Mouse (Mus musculus) heart, embryonic 12.5 days (tissue): ENCODE measurements around the gene Cdcp2. TPM values are rescaled to one million over a fixed set of nuclear protein-coding genes. Genes with fewer than 3 reads are reported as not detected.
A peak's percentile ranks its signal among the peaks of the same experiment; 100 is the strongest.

Experiments used
- ATAC-seq: fragments of 200-750 bp; cut with Nextera tagmentation; 2 replicates; pipeline ENCODE4 v1.8.0; 2017; ENCODE audit warnings: moderate TSS enrichment, moderate library complexity; ENCODE audit not compliant: insufficient number of reproducible peaks, low FRiP score
- H3K27ac ChIP-seq: fragments of 300-500 bp; sonication (generic); 2 replicates; pipeline ENCODE4 v1.5.1; 2016; ENCODE audit warnings: mild to moderate bottlenecking, moderate library complexity; ENCODE audit not compliant: poor library complexity, severe bottlenecking
- H3K27me3 ChIP-seq: fragments of 300-500 bp; sonication (generic); replicated peaks from 2 replicates; pipeline ENCODE4 v1.6.1; 2016; ENCODE audit warnings: mild to moderate bottlenecking, moderate library complexity
- H3K36me3 ChIP-seq: fragments of 300-500 bp; sonication (generic); 2 replicates; pipeline ENCODE4 v1.6.1; 2016; ENCODE audit warnings: mild to moderate bottlenecking, moderate library complexity
- H3K4me1 ChIP-seq: fragments of 300-500 bp; sonication (generic); replicated peaks from 2 replicates; pipeline ENCODE4 v1.6.1; 2016; ENCODE audit warnings: mild to moderate bottlenecking
- H3K4me2 ChIP-seq: fragments of 300-500 bp; sonication (generic); 2 replicates; pipeline ENCODE4 v1.6.1; 2016; ENCODE audit warnings: mild to moderate bottlenecking, moderate library complexity
- H3K4me3 ChIP-seq: fragments of 300-500 bp; sonication (generic); 2 replicates; pipeline ENCODE4 v1.5.1; 2016; ENCODE audit warnings: mild to moderate bottlenecking
- H3K9ac ChIP-seq: fragments of 300-500 bp; sonication (generic); 2 replicates; pipeline ENCODE4 v1.6.1; 2016; ENCODE audit warnings: mild to moderate bottlenecking, moderate library complexity
- H3K9me3 ChIP-seq: fragments of 300-500 bp; sonication (generic); replicated peaks from 2 replicates; pipeline ENCODE4 v1.6.1; 2016; ENCODE audit warnings: mild to moderate bottlenecking, moderate library complexity
- WGBS: fragments of 180-500 bp; shearing (Covaris S2); methylation state at CpG from one replicate; pipeline ENCODE4 v1.1.7; 2016; 5-methylcytosine and 5-hydroxymethylcytosine counted together
- polyA plus RNA-seq: library from polyadenylated mRNA; unstranded; fragments of >200 nt; fragmentation: Nextera tagmentation; extraction: Ambion mirVana; gene quantifications from 2 replicates; pipeline ENCODE4 v1.2.1, GENCODE M21; 2016

The Cdcp2 gene
- polyA plus RNA-seq, 1 experiment from 2014 or later: not detected

- H3K4me2 ChIP-seq: peak within 1 kb of the TSS; percentile 96
- peak within 1 kb of the TSS; percentile 15; the same call in 1 of the 2 replicates for H3K27ac ChIP-seq
- no peaks in the 10 kb centered on the region for H3K9me3 ChIP-seq
- peaks cover 10% of the 10 kb centered on the region; the same call in 1 of the 2 replicates for H3K27me3 ChIP-seq
- peak; percentile 98 for ATAC-seq
- peak within 1 kb of the TSS; percentile 92 for H3K4me3 ChIP-seq
- under 1% methylated on average over 60 of the region's 60 CpGs for WGBS
- H3K36me3 ChIP-seq: peaks cover 31% of the 10 kb centered on the region
- peaks cover 13% of the 10 kb centered on the region for H3K4me1 ChIP-seq
- H3K9ac ChIP-seq: peak within 1 kb of the TSS; percentile 93
Measured at GRCm38 (mm10) chr4:107066252-107067124, 30.2 kb upstream of the Cdcp2 start, which contains the start of the genes Mrpl37 and Cyb5rl. Mrpl37 (minus strand) TSS chr4:107066868. Cyb5rl (plus strand) TSS chr4:107066988.

DNA sequence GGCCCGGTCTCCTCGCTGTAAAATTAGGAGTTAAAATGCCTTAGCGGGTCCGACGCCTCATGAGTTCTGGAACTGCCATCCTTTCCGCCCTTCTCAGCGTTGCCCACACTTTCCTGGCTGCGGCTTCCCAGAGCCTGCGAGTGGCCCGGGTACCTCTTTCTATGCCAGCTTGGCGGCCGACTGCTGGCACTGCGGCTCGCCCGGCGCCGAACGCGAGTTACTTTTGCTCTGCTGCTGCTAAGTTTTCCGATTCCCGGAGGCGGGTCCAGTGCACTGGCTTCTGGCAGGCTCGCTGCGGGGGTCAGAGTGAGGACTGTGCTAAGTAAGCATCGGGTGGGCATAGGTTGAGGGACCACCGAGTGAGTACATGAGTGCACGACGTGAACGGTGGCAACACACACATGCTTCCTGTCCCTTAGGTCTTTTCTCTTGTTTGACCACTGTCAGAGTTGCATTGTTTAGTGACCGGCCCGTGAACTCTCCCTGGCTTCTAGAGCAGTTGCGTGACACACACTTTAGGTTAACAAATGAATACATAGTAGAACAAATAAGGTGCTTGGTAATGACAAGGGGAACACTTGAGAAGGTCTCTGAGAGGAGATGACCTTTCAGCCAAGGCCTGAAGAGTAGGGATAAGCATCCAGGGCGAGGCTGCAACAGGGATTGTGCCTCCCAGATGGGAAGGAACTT is 29.4 kb upstream of the Cdcp2 start:
- WGBS: 3% methylated on average over 33 of the region's 33 CpGs
- Histone ChIP-seq H3K9ac (peak overlapping the region; percentile 79), H3K27me3 (peaks cover 10% of the 10 kb centered on the region; the same call in 1 of the 2 replicates), H3K36me3 (peaks cover 24% of the 10 kb centered on the region), H3K4me1 (peaks cover 13% of the 10 kb centered on the region), H3K4me3 (peak overlapping the region; percentile 92), H3K4me2 (peak overlapping the region; percentile 96), H3K9me3 (no peaks in the 10 kb centered on the region), H3K27ac (no peak overlapping the region)
- ATAC-seq: peak; percentile 44; the same call in 1 of the 2 replicates

GRCm38 (mm10) chr4:107072343-107072742 is 24.3 kb upstream of the Cdcp2 start:
- no peaks in the 10 kb centered on the region for H3K9me3 ChIP-seq
- ATAC-seq: no peak
- H3K27me3 ChIP-seq: peaks cover 10% of the 10 kb centered on the region; the same call in 1 of the 2 replicates
- WGBS: 82% methylated on average over 9 of the region's 9 CpGs
- H3K9ac ChIP-seq: no peak overlapping the region
- H3K4me2 ChIP-seq: no peak overlapping the region
- no peak overlapping the region for H3K4me3 ChIP-seq
- no peak overlapping the region for H3K27ac ChIP-seq
- peaks cover 10% of the 10 kb centered on the region for H3K4me1 ChIP-seq
- H3K36me3 ChIP-seq: no peaks in the 10 kb centered on the region

- Histone ChIP-seq H3K27ac (no peak overlapping the region), H3K27me3 (peaks cover 2% of the 10 kb centered on the region; the same call in 1 of the 2 replicates), H3K4me1 (peaks cover 11% of the 10 kb centered on the region), H3K4me3 (no peak overlapping the region), H3K4me2 (no peak overlapping the region), H3K36me3 (no peaks in the 10 kb centered on the region), H3K9me3 (no peaks in the 10 kb centered on the region), H3K9ac (no peak overlapping the region)
- WGBS: 62% methylated on average over 5 of the region's 5 CpGs
- no peak for ATAC-seq
Measured at GRCm38 (mm10) chr4:107075456-107075855, 21.2 kb upstream of the Cdcp2 start.

DNA sequence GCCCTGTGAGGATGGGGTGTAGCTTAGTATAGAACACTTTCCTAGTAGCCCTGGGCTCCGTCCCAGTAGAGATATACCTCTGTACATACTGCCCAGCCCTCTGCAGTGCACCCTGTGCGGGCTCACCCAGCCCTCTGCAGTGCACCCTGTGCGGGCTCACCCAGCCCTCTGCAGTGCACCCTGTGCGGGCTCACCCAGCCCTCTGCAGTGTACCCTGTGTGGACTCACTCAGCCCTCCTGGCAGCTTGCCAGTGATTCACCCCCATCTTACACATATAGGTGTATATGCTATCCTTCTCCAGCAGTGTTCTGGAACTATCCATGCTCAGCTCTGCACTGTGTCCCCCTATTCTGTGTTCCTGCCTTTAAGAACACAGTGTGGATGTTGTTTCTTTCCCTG is 17.8 kb upstream of the Cdcp2 start:
- Histone ChIP-seq H3K4me3 (no peak overlapping the region), H3K4me1 (peaks cover 17% of the 10 kb centered on the region), H3K9ac (no peak overlapping the region), H3K27ac (no peak overlapping the region), H3K4me2 (no peak overlapping the region), H3K27me3 (no peaks in the 10 kb centered on the region), H3K36me3 (no peaks in the 10 kb centered on the region), H3K9me3 (no peaks in the 10 kb centered on the region)
- 85% methylated on average over 4 of the region's 4 CpGs for WGBS
- ATAC-seq: no peak

- Histone ChIP-seq H3K27ac (no peak overlapping the region), H3K4me1 (peaks cover 21% of the 10 kb centered on the region), H3K4me2 (no peak overlapping the region), H3K9me3 (no peaks in the 10 kb centered on the region), H3K9ac (no peak overlapping the region), H3K36me3 (no peaks in the 10 kb centered on the region), H3K27me3 (no peaks in the 10 kb centered on the region), H3K4me3 (no peak overlapping the region)
- no peak for ATAC-seq
Measured at GRCm38 (mm10) chr4:107079716-107080115, 17.0 kb upstream of the Cdcp2 start.

- WGBS: 81% methylated on average over 3 of the region's 3 CpGs
- no peak for ATAC-seq
- Histone ChIP-seq H3K9ac (no peak overlapping the region), H3K27me3 (no peaks in the 10 kb centered on the region), H3K9me3 (no peaks in the 10 kb centered on the region), H3K36me3 (no peaks in the 10 kb centered on the region), H3K4me3 (no peak overlapping the region), H3K4me1 (peaks cover 27% of the 10 kb centered on the region), H3K4me2 (no peak overlapping the region), H3K27ac (no peak overlapping the region)
Measured at GRCm38 (mm10) chr4:107082185-107082584, 14.5 kb upstream of the Cdcp2 start.

- Histone ChIP-seq H3K4me1 (peaks cover 27% of the 10 kb centered on the region), H3K27ac (no peak overlapping the region), H3K27me3 (no peaks in the 10 kb centered on the region), H3K4me3 (no peak overlapping the region), H3K4me2 (no peak overlapping the region), H3K36me3 (no peaks in the 10 kb centered on the region), H3K9ac (no peak overlapping the region), H3K9me3 (no peaks in the 10 kb centered on the region)
- ATAC-seq: no peak
- WGBS: 81% methylated on average over 4 of the region's 4 CpGs
Measured at GRCm38 (mm10) chr4:107083126-107083525, 13.6 kb upstream of the Cdcp2 start.

DNA sequence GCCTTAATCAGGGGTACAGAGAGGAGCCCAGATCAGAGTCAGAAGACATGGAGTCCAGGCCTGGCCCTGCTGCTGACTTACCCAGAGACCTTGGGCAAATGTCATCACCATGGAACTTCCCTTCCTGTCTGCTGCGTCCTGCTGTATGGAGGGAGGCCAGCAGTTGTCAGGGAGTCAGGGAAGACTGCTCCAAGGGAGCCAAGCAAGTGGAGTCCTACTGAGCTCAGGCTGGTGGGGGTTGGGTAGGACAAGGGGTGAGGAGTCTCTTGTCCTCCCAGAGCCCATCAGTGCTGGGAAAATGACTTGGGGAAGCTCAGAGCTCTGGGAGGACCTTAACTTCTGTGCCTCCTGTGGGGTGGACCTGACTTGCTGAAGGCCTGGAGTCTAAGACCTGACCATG is 12.3 kb upstream of the Cdcp2 start:
- Histone ChIP-seq H3K36me3 (no peaks in the 10 kb centered on the region), H3K9ac (no peak overlapping the region), H3K4me3 (no peak overlapping the region), H3K4me2 (no peak overlapping the region), H3K27ac (no peak overlapping the region), H3K27me3 (no peaks in the 10 kb centered on the region), H3K9me3 (no peaks in the 10 kb centered on the region), H3K4me1 (peaks cover 27% of the 10 kb centered on the region)
- ATAC-seq: peak; percentile 37; the same call in 1 of the 2 replicates
- 9% methylated on average over 1 of the region's 1 CpGs for WGBS

GRCm38 (mm10) chr4:107084858-107085257 is 11.8 kb upstream of the Cdcp2 start:
- Histone ChIP-seq H3K4me3 (no peak overlapping the region), H3K9ac (no peak overlapping the region)
- ATAC-seq: peak; percentile 51

GRCm38 (mm10) chr4:107091696-107092095 is 5.0 kb upstream of the Cdcp2 start:
- Histone ChIP-seq H3K4me2 (no peak overlapping the region), H3K27me3 (no peaks in the 10 kb centered on the region; the same call in 1 of the 2 replicates), H3K9me3 (no peaks in the 10 kb centered on the region), H3K4me1 (peaks cover 8% of the 10 kb centered on the region; the same call in 1 of the 2 replicates), H3K9ac (no peak overlapping the region), H3K4me3 (no peak overlapping the region), H3K27ac (no peak overlapping the region), H3K36me3 (no peaks in the 10 kb centered on the region)
- no peak for ATAC-seq
- WGBS: 80% methylated on average over 14 of the region's 14 CpGs

More at GRCm38 (mm10) chr4:107084858-107085257, 11.8 kb upstream of the Cdcp2 start:
- H3K27me3 ChIP-seq: no peaks in the 10 kb centered on the region
- WGBS: 12% methylated on average over 6 of the region's 6 CpGs
- no peaks in the 10 kb centered on the region for H3K9me3 ChIP-seq
- no peaks in the 10 kb centered on the region for H3K36me3 ChIP-seq
- H3K4me2 ChIP-seq: no peak overlapping the region
- H3K4me1 ChIP-seq: peaks cover 27% of the 10 kb centered on the region
- H3K27ac ChIP-seq: no peak overlapping the region
